Mouse (Mus musculus): Measurements from ENCODE around the gene Gatad2b. TPM values are rescaled to one million over a fixed set of nuclear protein-coding genes. Genes with fewer than 3 reads are reported as not detected.
A peak's percentile ranks its signal among the peaks of the same experiment; 100 is the strongest.

The Gatad2b gene
- total RNA-seq, 4 experiments from 2014 or later, result 62.6 to 85.2 (median 71.6) TPM

DNA sequence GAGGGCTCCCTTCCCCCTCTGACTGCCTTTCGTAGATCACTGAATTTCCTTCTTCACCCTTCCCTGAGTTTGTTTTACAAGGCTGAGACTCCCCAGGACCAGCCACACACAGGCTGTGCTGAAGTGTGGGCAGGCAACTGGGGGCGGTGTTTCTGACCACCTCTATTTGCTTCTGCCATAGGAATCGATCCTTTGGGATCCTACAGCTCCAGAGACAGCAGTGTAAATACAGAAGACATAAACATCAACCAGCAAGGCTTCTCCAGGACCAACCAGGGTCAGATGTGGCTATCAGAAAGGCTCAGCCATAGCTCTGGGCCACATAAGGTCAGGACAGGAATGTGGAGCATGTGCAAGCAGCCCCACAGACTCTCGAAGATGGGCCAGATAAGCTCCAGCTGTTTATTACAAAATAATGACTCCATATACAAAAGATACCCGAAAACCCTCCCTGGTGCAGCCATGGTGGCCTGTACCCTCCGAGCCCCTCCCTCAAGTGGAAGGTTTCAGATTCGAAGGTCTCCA lies 91.9 kb downstream of the Gatad2b start:
- DNase-seq, result no peak

DNA sequence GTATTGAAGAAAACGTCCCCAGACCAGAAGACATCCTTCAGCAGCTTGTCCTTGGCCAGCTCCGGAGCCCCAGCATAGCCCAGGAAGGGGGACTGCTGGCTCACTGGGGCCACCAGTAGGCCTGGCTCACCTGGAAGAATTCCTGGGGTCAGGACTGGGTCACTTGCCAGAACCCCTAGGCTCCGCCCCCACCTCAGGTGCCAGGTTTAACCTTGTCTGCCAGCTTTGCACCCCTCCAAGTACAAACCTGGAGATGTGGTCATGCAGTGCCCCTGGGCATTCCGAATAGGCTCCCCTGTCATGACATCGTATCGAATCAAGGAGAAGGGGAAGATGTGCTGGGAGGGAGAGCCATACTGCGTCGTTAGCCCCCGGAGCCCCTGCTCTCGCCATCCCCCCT lies 93.8 kb downstream of the Gatad2b start:
- DNase-seq, result no peak

DNA sequence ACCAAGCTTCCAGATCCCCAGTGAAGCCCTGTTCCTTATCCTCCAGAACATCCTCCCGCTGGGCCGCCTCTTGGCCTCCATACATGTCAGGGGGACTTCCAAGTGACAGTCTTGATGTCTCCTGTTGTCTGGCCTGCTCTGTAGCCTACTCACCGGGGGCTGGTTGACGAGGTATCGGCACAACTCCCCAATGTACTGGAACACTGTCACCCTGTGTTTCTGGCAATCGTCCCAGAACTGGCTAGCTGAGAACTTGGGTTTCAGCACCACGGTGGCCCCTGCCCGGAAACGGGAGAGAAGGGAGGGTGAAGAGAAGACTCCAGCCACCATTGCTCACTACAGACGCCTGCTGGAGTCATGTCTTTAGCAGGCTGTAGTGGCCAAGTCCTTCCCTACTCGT lies 94.5 kb downstream of the Gatad2b start:
- peak; percentile 65 for DNase-seq

DNA sequence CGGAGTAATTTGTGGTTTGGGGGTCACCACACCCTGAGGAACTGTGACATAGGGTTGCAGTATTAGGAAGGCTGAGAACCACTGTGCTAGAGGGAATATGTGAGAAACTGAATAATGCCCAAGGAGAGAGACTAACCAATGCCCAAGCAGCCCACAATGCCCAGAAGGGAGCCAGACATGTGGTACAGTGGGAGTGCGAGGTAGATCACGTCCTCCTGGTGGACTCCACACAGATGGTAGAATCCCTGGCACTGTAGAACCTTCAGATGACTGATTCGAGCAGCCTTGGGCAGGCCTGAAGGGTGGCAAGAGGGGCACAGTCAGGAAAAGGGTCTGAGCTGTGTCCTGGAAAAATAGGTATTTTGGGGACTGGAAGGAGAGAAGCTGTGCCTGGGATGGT lies 95.2 kb downstream of the Gatad2b start:
- no peak for DNase-seq

DNA sequence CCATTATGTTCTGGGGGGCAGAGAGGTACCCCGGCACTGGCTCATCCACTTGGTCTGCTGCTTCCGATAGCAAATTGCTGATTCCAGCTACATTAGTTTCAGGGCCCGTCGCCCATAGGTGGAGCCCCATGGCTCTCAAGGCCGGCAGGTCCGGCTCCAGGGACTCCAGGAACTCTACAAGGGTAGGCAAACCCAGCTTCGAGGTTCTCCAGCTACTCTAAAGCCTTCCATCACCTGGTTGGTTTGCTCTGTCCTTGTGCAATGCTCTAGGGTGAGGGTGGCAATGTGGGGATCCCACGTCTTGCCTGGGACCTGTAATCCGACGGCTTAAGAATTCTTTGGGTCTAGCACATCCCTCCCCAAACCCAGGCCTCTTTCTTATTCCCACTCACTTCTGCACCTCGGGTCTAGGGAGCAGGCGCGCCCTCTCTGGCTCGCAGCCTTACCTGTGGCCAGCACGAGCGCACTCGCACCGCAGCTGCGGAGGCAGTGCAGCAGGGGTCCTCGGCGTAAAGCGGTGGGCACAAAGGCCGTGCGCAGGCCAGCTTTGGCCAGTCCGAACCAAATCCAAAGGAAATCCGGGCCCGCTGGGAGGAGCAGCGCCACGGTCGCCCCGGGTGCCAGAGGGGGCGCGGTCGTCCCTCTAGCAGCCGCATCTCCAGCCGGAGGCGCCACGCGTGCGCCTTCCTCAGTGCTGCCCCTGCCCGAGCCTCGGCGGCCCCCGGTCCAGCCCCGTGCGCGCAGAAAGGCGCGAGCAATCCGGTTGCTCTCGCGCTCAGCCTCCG lies 95.9 kb downstream of the Gatad2b start:
- no peak for DNase-seq

DNA sequence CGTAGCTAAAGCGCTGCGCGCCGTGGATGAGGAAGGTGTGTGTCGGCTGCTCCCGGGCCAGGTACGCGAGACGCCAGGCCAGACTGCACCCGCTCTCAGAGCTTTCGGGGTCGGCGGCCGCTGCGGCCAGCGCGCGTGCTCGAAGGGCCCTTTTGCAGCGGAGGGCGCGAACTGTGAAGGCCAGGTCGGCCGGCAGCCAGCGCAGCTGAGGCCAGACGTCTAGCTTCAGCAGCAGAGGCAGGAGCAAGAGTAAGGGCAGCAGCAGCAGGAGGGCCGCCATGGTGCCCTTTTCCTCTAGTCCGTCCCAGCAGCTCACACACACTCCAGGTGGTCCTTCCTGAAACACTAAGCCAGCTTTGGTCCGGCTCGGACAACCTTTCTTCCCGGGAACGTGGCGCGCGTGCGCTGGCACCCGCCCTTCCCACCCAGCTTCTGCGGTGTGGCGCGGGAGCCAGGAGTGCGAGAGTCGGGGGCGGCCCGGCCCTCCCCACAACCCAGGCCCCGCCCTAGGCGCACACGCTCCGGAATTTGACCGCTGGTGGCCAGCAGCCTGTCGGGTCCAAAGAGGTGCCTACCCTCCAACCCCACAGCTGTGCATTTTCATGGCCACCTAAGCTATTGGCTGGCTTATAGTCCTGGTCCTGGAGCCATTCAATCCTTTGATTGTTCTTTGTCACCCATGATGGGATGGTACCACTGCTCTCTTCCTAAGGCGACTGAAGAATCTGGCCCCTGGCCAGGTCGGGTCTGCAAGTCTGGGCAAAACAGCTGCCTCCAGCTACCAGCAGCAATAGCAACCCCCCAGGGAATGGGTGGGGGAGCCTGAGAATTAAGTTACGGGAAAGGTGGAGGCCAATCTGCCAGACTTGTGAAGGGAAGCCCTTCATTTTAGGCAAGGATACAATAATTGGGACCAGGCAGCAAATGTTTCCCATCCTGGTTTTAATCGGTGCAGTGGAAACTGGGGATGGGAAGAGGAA lies 96.8 kb downstream of the Gatad2b start, which contains the start of gene Slc27a3:
Gene Slc27a3, minus strand, starts transcription at position 428 of the 980 bp plus-strand sequence.
- DNase-seq, result no peak

DNA sequence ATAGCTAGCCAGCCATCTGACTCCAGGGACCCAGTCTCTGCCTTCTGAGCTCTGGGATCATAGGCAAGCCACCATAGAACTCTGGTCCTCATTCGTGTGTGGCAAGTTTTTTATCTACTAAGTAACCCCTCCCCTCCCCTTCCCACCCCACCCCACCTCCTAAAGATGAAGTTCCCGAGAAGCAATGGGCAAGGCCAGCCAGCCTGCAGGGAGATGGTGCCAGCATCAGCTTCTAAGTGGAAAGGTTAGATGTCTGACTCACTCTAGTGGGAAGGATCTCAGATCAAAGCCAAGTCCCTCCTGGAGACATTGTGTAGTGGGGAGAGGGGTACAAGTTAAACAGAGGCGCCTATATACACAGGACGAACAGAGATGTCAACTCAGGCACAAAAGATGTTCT lies 98.0 kb downstream of the Gatad2b start:
- DNase-seq, result no peak

DNA sequence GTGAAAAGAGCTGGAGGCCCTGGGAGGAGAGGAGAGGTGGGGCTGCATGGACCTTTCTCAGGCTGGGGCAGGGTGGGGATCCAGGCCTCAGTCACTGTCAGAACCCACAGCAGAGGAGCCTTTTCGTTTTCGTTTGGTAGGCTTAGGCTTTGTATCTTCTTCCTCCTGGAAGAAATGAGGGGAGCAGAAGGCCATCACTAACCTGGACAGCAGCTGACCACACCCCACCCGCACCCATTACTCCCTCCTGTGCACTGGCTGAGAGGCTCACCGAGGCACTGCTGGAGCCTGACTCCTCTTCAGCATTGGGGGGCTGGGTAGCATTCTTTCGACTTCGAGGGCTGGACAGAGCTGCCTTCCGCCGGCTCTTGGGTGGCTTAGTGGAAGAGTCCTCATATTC lies 99.0 kb downstream of the Gatad2b start:
- no peak for DNase-seq

DNA sequence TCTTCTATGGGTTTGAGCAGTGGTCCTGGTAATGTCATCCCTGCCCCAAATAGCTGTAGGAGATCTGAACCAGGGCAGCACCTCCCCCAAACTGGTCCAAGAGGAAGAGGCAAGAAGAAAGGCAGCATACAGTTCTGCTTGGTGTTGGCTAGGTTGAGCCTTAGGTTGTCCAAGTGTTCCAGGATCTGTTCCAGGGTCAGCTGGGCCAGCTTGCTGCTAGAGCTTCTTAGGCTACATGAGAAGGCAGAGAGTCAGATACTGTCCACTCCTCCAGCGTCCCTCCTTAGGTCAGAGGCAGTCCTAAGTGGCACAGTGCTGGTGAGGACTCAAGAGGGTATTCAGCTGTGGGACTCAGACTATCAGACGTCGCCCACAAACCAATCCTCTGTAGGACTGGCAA lies 99.7 kb downstream of the Gatad2b start:
- DNase-seq, result no peak

DNA sequence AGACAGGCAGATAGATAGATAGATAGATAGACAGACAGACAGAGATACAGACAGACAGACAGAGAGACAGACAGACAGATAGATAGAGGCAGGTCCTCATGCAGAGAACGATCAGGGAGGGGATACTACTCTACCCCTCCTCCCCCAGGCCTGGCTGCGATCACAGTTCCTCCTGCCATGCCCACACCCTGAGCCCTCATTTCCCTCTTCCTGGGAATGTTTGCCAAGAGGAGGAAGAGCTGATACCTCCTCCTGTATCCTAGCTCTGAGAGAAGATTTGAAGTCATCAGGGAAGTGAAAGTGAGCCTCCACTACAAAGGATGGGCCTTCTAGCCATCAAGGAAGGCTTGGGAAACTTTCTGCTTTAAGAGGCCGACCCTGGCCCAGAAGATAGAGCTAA lies 102.7 kb downstream of the Gatad2b start:
- DNase-seq, result no peak

DNA sequence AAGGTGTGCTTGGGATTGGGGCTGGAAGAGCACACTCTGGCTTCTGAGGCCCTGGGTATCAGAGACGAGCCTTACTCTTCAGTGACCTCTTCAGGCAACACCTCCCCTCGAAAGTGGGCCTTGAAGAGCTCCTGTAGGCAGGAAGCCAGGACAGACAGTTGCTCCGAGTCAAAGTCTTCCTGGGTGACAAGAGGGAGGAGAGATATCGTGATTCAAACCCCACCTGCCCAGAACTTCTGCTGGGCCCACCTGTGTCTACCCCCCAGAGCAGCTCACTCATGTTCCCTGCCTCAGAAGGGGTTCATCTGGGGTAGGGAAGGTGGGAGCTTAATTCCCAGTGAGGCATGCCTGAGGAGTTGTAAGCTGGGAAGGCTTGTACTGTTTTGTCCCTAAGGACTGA lies 108.0 kb downstream of the Gatad2b start:
- DNase-seq, result no peak

DNA sequence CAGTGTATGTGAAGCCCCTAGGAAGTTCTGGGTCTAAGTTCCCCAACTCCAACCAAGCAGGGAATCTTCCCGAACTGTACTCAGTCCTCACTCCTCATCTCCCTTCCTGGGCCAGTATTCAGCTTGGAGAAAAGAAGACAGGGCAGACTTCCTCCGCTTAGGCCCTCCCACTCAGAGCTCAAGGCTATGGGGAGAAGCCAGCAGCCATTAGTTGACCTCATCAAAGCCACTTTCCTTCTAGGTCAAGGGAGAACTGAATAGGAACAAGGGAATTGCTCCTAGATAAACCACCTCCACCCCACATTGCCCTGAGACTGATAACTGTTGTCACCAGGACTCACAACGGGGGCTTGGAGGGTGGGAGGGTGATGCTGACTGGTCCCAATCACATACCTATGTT lies 111.1 kb downstream of the Gatad2b start:
- DNase-seq, result peak; percentile 81

DNA sequence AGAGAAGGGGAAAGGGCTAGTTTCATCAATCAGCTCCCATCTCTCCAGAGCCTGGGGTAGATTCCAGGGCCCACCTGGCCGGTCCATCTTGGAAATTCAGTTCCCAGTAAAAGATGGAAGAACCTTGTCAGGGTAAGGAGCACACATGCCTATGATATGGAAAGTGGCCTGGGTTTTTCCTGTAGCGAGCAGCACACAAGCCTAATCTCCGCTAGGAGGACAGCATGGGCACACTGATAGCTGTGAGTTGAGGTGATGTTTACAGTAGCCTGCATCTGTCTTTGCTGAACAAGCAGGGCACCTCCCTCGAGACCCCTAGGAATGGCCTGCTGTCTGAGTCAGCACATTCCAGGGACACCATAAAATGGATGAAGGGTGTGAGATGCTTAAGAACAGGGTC lies 111.6 kb downstream of the Gatad2b start:
- no peak for DNase-seq

DNA sequence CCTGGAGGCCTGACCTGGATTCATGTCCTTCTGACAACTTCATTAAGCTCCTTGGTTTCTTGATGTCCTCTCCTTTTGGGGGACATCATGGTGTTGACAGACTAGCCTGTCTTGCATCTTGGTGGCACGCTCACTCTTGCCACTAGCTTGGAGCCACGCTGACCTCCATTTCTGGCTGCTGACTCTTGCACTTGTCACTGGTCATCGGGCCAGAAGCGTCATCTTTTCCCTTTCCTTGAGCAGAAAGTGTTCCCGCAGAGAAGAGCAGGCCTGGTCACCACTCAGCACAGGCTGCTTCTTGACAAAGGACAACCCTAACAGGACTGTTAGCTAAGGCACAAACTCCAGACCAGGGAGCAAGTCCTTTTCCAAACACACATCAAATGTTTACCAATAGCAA lies 113.4 kb downstream of the Gatad2b start:
- no peak for DNase-seq

DNA sequence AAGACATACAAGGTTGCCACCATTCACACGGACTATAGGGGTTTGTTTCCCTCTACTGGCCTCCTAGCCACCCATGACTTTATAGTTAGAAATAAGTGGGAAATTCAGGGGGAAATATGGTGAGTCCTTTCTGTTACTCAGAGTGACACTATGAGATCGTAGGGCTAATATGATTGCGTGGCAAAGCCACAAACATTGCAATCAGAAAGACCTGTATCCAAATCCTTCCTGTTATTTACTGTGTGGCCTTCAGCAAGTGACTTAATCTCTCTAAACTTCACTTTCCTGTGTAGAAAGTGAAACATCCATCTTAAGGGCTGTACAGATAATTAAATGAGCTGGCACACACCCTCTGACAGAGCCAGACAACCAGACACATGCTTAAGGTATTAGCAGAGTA lies 115.7 kb downstream of the Gatad2b start:
- DNase-seq, result no peak

DNA sequence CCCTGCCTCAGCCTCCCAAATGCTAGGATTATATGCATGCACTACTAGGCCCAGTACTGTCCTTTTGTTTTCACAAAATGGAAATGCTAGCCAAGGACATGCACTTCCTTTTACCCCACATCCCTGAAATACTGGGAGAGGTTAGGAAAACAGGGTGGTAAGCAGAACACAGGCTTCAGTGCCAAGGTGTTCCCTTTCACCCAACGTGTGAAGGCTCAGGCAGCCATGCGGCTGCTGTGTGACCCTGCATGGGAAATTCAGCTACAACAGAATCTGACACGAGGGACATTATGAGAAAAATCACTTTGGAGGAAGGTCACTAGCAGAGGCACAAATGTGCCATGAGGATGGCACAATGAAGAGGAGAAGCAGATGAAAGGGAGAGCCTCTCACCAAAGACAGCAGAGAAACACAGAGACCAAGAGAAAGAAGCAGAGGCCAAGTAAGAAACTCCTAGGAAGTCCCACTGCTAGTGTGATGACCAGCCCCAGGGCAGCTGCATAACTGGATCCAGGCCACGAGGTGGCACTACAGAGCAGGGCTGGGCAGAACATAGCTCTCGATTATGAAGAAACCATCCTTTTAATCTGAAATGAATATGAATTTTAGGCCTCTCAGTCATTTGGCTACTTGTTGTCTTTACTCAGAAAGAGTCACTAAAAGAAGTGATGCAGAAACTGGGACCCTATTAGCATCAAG lies 119.5 kb downstream of the Gatad2b start:
- DNase-seq, result peak; percentile 75

DNA sequence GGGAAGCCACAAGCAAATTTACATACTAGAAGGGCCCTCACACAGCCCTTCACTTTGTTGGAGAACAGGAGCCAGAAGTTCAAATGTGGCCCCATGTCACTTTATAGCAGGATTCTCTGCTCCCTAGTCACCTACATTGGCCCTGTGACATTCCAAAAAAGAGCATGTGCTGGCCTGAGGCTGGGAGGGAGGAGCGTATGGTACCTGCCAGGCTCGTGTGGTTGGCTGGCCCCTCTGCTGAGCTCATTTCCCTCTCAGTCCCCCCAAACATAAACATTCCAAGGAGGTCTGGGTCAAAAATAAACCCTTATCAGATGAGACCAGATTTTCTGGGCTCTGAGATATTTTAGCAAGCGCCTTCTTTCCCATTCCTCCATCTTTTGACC lies 120.0 kb downstream of the Gatad2b start:
- DNase-seq, result no peak

Small RNAs within 50 kb of the gene (microRNA-seq; reads per million reads assigned to microRNA genes)
- 0 reads per million in 2 experiments for gene Mir7012

Other genes starting within 250 kb of the Gatad2b start
- 100 to 1,000 TPM in 3 of 4 experiments, 10 to 100 TPM in 1; 88.7 to 119 (median 108) TPM for gene 4933434E20Rik, start 241.5 kb upstream of the Gatad2b start, total RNA-seq (2022)
- gene Ubap2l, start 240.6 kb upstream of the Gatad2b start, total RNA-seq (2022), result 100 to 1,000 TPM; 135 to 210 (median 161) TPM
- 100 to 1,000 TPM; 162 to 262 (median 231) TPM for gene Tpm3, start 220.5 kb upstream of the Gatad2b start, total RNA-seq (2022)
- 1 to 10 TPM in 1 of 4 experiments, under 1 TPM in 3; 0.35 to 1.1 (median 0.54) TPM for gene Nup210l, start 189.0 kb upstream of the Gatad2b start, total RNA-seq (2022)
- 1,000 to 10,000 TPM; 1,658 to 2,346 (median 2,053) TPM for gene Rps27, start 79.5 kb upstream of the Gatad2b start, total RNA-seq (2022)
- gene Rab13, start 79.5 kb upstream of the Gatad2b start, total RNA-seq (2022), result 10 to 100 TPM; 28.8 to 42.4 (median 34.9) TPM
- gene Jtb, start 61.6 kb upstream of the Gatad2b start, total RNA-seq (2022), result 10 to 100 TPM; 64.2 to 76.1 (median 70.4) TPM
- gene Creb3l4, start 49.7 kb upstream of the Gatad2b start, total RNA-seq (2022), result 1 to 10 TPM in 1 of 4 experiments, under 1 TPM in 3; 0.35 to 1.3 (median 0.63) TPM
- 100 to 1,000 TPM; 129 to 172 (median 151) TPM for gene Slc39a1, start 45.0 kb upstream of the Gatad2b start, total RNA-seq (2022)
- 10 to 100 TPM; 43.5 to 73.2 (median 63.9) TPM for gene Crtc2, start 39.0 kb upstream of the Gatad2b start, total RNA-seq (2022)
- 10 to 100 TPM in 3 of 4 experiments, 1 to 10 TPM in 1; 9.2 to 14.5 (median 12.8) TPM for gene Dennd4b, start 28.0 kb upstream of the Gatad2b start, total RNA-seq (2022)
- gene Slc27a3, start 96.8 kb downstream of the Gatad2b start, total RNA-seq (2022), result 100 to 1,000 TPM; 132 to 297 (median 196) TPM
- 100 to 1,000 TPM; 107 to 119 (median 110) TPM for gene Ints3, start 140.4 kb downstream of the Gatad2b start, total RNA-seq (2022)
- gene Npr1, start 172.7 kb downstream of the Gatad2b start, total RNA-seq (2022), result 100 to 1,000 TPM; 316 to 460 (median 368) TPM
- gene Ilf2, start 182.9 kb downstream of the Gatad2b start, total RNA-seq (2022), result 10 to 100 TPM; 58.9 to 75.2 (median 67.3) TPM
- gene Snapin, start 197.9 kb downstream of the Gatad2b start, total RNA-seq (2022), result 100 to 1,000 TPM in 1 of 4 experiments, 10 to 100 TPM in 3; 73.3 to 105 (median 83.4) TPM
- 100 to 1,000 TPM; 114 to 130 (median 125) TPM for gene Chtop, start 216.3 kb downstream of the Gatad2b start, total RNA-seq (2022)
- gene S100a1, start 221.2 kb downstream of the Gatad2b start, total RNA-seq (2022), result 100 to 1,000 TPM in 2 of 4 experiments, 10 to 100 TPM in 2; 80.7 to 112 (median 94.7) TPM
- 10 to 100 TPM; 21.7 to 26.9 (median 23.4) TPM for gene S100a13, start 221.3 kb downstream of the Gatad2b start, total RNA-seq (2022)
- gene S100a14, start 233.7 kb downstream of the Gatad2b start, total RNA-seq (2022), result 1 to 10 TPM in 2 of 4 experiments, under 1 TPM in 1, not detected in 1; 0.42 to 1.5 (median 1.2) TPM
- gene S100a16, start 244.1 kb downstream of the Gatad2b start, total RNA-seq (2022), result 10 to 100 TPM; 39.0 to 54.8 (median 50.2) TPM